Mouse (Mus musculus) kidney, postnatal 0 days (tissue): ENCODE measurements around the gene Pkn1. TPM values are rescaled to one million over a fixed set of nuclear protein-coding genes. Genes with fewer than 3 reads are reported as not detected.

ENCODE experiments used
- ATAC-seq: fragments of 200-750 bp; cut with Nextera tagmentation; replicated peaks from 2 replicates; pipeline ENCODE4 v1.8.0; 2017; ENCODE audit warnings: low read depth, moderate number of reproducible peaks, moderate TSS enrichment, moderate library complexity; ENCODE audit not compliant: low FRiP score
- DNase-seq: peaks from one replicate; pipeline ENCODE4 v3.0.0-alpha.2; 2016; ENCODE audit warnings: low spot score
- H3K27ac ChIP-seq: fragments of 300-500 bp; sonication (generic); 2 replicates; pipeline ENCODE4 v1.5.1; 2014; ENCODE audit warnings: mild to moderate bottlenecking
- H3K27me3 ChIP-seq: fragments of 300-500 bp; sonication (generic); 2 replicates; pipeline ENCODE4 v1.6.1; 2014; ENCODE audit warnings: low read length, mixed read lengths; ENCODE audit not compliant: insufficient read depth
- H3K36me3 ChIP-seq: fragments of 300-500 bp; sonication (generic); 2 replicates; pipeline ENCODE4 v1.6.1; 2014; ENCODE audit warnings: low read length, mixed read lengths; ENCODE audit not compliant: insufficient read depth
- H3K4me1 ChIP-seq: fragments of 300-500 bp; sonication (generic); replicated peaks from 2 replicates; pipeline ENCODE4 v1.6.1; 2014; ENCODE audit warnings: antibody characterized with exemption, low read length, mixed read lengths; ENCODE audit not compliant: insufficient read depth
- H3K4me2 ChIP-seq: fragments of 300-500 bp; sonication (generic); 2 replicates; pipeline ENCODE4 v1.6.1; 2014; ENCODE audit warnings: mild to moderate bottlenecking, low read length, moderate library complexity, mixed read lengths
- H3K4me3 ChIP-seq: fragments of 300-500 bp; sonication (generic); replicated peaks from 2 replicates; pipeline ENCODE4 v1.5.1; 2014; ENCODE audit warnings: low read depth, low read length
- H3K9ac ChIP-seq: fragments of 300-500 bp; sonication (generic); 2 replicates; pipeline ENCODE4 v1.6.1; 2014; ENCODE audit warnings: low read depth, low read length
- H3K9me3 ChIP-seq: fragments of 300-500 bp; sonication (generic); replicated peaks from 2 replicates; pipeline ENCODE4 v1.6.1; 2016; ENCODE audit warnings: low read length, inconsistent platforms, mixed read lengths
- CTCF ChIP-seq: IDR thresholded peaks from 2 replicates; pipeline ENCODE4 v1.5.1; 2016; ENCODE audit warnings: antibody characterized with exemption, low read depth, mild to moderate bottlenecking, moderate library complexity
- WGBS: fragments of 180-500 bp; shearing (Covaris S2); extraction: QIAGEN DNeasy Blood & Tissue Kit; methylation state at CpG from one replicate; pipeline ENCODE4 v1.1.7; 2014; 5-methylcytosine and 5-hydroxymethylcytosine counted together
- polyA plus RNA-seq: library from polyadenylated mRNA; unstranded; fragments of >200 nt; fragmentation: Nextera tagmentation; extraction: Ambion mirVana; gene quantifications from 2 replicates; pipeline ENCODE4 v1.2.1, GENCODE M21; 2015

The Pkn1 gene
- polyA plus RNA-seq, 1 experiment from 2014 or later: 31.0 TPM

DNA sequence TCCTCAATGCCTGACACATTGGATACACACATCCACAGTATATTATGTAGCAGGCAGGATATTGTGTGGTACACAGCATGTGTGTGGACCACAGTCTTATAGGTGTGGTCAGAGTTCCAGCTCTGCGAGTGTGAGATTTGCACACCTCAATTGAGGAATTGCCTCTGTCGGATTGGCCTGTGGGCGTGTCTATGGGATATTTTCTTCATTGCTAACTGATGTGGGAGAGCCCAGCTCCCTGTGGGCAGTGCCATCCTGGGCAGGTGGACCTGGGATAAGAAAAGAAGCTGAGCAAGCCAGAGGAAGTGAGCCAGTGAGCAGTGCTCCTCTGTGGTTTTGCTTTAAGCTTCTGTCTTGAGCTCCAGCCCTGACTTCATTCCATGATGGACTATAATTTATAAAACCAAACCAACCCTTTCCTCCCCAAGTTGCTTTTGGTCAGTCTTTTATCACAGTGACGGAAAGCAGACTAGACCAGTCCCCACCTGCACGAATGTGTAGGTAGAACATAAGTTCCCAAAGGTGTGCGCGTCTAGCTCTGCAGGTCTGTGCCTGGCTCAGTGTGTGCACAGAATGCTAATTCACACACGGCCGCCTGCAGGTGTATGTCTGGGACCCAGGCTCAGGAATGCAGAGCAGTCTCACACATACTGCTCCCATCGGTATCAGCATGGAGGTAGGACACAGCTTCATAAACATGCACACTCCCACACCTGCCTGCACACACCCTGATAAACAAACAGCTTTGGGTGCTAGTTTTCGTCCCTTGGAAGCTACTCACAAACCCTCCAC is 4.4 kb downstream of the Pkn1 start:
- peak overlapping the region; percentile 47 for H3K27ac ChIP-seq
- H3K4me2 ChIP-seq: no peak overlapping the region
- 64% methylated on average over 11 of the region's 11 CpGs for WGBS
- no peak overlapping the region for H3K9ac ChIP-seq
- no peaks in the 10 kb centered on the region for H3K27me3 ChIP-seq
- DNase-seq: no peak
- no peak; the same call in 1 of the 2 replicates for ATAC-seq
- H3K9me3 ChIP-seq: no peaks in the 10 kb centered on the region
- H3K36me3 ChIP-seq: peaks cover 24% of the 10 kb centered on the region
- TF ChIP-seq CTCF: no peak
- H3K4me1 ChIP-seq: peaks cover 33% of the 10 kb centered on the region
- H3K4me3 ChIP-seq: no peak overlapping the region

DNA sequence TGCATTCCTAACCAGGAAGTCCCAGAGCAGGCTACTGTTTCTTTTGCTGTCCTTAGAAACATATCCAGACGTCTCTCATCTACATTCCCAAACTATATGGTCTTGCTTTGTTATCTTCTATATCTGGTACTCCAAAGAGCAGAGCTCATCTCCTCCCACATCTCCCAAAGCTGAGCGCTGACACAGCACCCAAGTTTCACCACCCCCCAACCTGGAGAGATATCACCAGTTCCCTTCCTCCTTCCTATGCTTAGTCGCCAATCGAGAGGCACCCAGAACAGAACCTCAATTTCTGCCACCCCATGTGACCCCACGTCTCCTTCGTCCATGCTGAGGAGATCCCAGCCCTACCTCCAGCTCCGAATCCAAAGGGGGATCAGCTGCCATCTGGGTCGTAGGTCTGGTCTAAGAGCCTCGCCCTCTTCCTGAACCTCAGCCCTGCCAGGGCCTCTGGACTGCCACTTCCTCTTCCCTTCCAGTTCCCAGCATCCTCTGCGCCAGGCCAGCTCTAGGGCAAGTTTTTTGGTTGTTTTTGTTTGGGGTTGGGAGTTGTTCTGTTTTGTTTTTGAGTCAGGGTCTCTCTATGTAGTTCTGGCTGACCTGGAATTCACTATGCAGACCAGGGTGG is 5.3 kb downstream of the Pkn1 start:
- TF ChIP-seq CTCF: no peak
- 71% methylated on average over 10 of the region's 10 CpGs for WGBS
- no peak overlapping the region for H3K4me3 ChIP-seq
- no peak overlapping the region for H3K9ac ChIP-seq
- H3K4me2 ChIP-seq: no peak overlapping the region
- peaks cover 24% of the 10 kb centered on the region for H3K36me3 ChIP-seq
- ATAC-seq (no peak), DNase-seq (no peak)
- H3K9me3 ChIP-seq: no peaks in the 10 kb centered on the region
- no peaks in the 10 kb centered on the region for H3K27me3 ChIP-seq
- H3K27ac ChIP-seq: peak overlapping the region; percentile 47; the same call in 1 of the 2 replicates
- H3K4me1 ChIP-seq: peaks cover 33% of the 10 kb centered on the region

DNA sequence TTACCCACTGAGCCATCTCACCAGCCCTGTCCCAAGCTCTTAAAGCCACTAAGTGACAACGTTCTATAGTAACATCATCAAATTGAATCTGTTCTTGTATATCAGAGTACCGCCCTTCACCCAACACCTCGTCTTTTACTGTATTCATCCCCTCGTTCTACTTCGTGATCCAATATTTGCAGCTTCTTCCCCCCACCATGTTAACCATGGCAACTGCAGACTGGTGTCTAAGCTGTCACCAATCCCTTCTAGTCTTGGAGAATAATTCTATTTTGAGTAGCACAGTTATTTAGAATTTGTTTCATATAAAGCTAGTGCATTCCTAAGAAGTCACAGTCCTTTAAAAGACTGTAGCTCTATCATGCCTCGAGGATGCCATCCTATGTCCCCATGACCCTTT is 9.7 kb downstream of the Pkn1 start:
- H3K4me3 ChIP-seq: no peak overlapping the region
- H3K9me3 ChIP-seq: no peaks in the 10 kb centered on the region
- H3K36me3 ChIP-seq: peaks cover 57% of the 10 kb centered on the region
- TF ChIP-seq CTCF: no peak
- H3K27ac ChIP-seq: no peak overlapping the region
- ATAC-seq (no peak), DNase-seq (no peak)
- peaks cover under 1% of the 10 kb centered on the region; the same call in 1 of the 2 replicates for H3K4me1 ChIP-seq
- no peak overlapping the region for H3K9ac ChIP-seq
- no peaks in the 10 kb centered on the region for H3K27me3 ChIP-seq
- H3K4me2 ChIP-seq: no peak overlapping the region
- 86% methylated on average over 6 of the region's 6 CpGs for WGBS

DNA sequence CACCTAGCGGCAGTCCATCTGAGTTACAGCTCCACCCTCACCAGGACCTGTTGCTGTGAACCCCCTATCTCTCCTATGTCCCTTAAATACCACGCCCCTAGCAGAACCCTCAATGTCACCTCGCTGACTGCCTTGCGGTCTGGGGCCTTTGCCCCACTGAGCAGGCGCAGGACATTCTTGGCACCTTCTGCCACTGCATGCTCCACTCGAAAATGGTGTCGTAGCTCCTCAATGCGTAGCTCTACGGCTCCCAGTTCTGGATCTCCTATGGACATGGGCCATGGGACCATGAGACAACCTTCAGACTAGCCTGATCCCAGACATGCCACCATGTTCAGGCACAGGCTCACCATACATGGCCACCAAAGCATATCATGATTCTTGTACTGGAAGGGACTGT is 14.5 kb downstream of the Pkn1 start:
- Histone ChIP-seq H3K9ac (no peak overlapping the region), H3K4me1 (peaks cover 5% of the 10 kb centered on the region; the same call in 1 of the 2 replicates), H3K27ac (no peak overlapping the region), H3K4me3 (no peak overlapping the region), H3K27me3 (no peaks in the 10 kb centered on the region), H3K36me3 (peaks cover 74% of the 10 kb centered on the region), H3K4me2 (no peak overlapping the region), H3K9me3 (no peaks in the 10 kb centered on the region)
- DNase-seq: no peak
- no peak for TF ChIP-seq CTCF
- WGBS: 95% methylated on average over 9 of the region's 9 CpGs
- no peak for ATAC-seq

DNA sequence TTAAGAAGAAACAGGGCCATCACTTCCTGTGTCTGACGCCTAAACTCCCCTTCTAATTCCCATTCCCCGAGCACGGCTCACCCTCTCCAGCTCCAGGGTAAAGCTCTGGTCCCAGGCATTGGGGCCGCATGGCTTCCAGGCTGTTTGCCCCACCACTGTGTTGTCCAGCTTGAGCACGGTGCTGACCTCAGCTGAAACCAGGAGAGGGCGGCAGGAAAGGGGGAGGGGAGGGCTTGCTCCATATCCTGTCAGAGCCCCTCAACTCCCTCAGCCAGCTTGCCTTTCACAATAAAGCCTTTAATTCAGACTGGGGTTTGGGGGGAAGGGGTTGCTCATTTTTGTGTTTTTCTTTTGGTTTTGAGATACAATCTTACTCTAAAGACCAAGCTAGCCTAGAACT is 17.9 kb downstream of the Pkn1 start:
- no peaks in the 10 kb centered on the region for H3K9me3 ChIP-seq
- peak overlapping the region; percentile 60 for H3K27ac ChIP-seq
- H3K9ac ChIP-seq: no peak overlapping the region
- whole genome bisulfite sequencing: 11% methylated on average over 6 of the region's 6 CpGs
- peak; percentile 19; the same call in 1 of the 2 replicates for TF ChIP-seq CTCF
- H3K36me3 ChIP-seq: peaks cover 84% of the 10 kb centered on the region
- H3K4me3 ChIP-seq: no peak overlapping the region
- H3K27me3 ChIP-seq: no peaks in the 10 kb centered on the region
- H3K4me2 ChIP-seq: no peak overlapping the region
- DNase-seq: peak; percentile 68
- ATAC-seq: peak; percentile 62
- peaks cover 5% of the 10 kb centered on the region; the same call in 1 of the 2 replicates for H3K4me1 ChIP-seq

DNA sequence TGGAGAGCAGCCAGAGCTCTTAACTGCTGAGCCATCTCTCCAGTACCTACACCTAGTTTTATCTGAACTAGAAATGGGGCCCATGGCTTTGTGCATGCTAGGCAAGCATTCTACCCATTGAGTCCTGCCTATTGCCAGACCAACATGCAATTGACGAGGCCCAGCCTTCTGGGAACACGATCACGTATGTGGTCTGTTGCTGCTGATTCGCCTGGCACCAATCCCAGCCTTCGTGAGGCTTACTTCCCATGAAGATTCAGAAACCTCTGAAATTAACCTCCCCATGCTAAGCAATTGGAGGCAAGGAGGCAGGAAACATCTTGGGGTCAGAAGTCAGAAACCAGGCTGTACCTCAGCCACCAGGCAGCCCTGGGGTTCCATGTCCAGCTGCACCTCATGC is 18.4 kb downstream of the Pkn1 start:
- H3K9ac ChIP-seq: no peak overlapping the region
- peak overlapping the region; percentile 60; the same call in 1 of the 2 replicates for H3K27ac ChIP-seq
- no peaks in the 10 kb centered on the region for H3K9me3 ChIP-seq
- H3K4me3 ChIP-seq: no peak overlapping the region
- ATAC-seq (no peak), DNase-seq (no peak)
- H3K4me1 ChIP-seq: peaks cover 5% of the 10 kb centered on the region; the same call in 1 of the 2 replicates
- WGBS: 74% methylated on average over 5 of the region's 5 CpGs
- peaks cover 82% of the 10 kb centered on the region for H3K36me3 ChIP-seq
- TF ChIP-seq CTCF: no peak
- no peaks in the 10 kb centered on the region for H3K27me3 ChIP-seq
- H3K4me2 ChIP-seq: no peak overlapping the region
